Mouse (Mus musculus) CH12.LX (cell line): ENCODE data around the gene March7.

Experiments
- CHD2 ChIP-seq: IDR thresholded peaks from 2 replicates; pipeline ENCODE4 v1.6.1; 2011; ENCODE audit warnings: low read length, improper control_type of control experiment
- CTCF ChIP-seq, 2 experiments: IDR thresholded peaks in 1 of 2; conservative IDR thresholded peaks in 1 of 2; 2 replicates each; pipeline ENCODE4 v1.5.1; 2011 to 2012; ENCODE audit warnings: low read depth in 2 of 2, low read length in 2 of 2, improper control_type of control experiment in 1 of 2, inconsistent platforms in 1 of 2, mild to moderate bottlenecking in 1 of 2, moderate library complexity in 1 of 2
- KAT2A ChIP-seq: IDR thresholded peaks from 2 replicates; pipeline ENCODE4 v1.6.1; 2012; ENCODE audit warnings: low read length, improper control_type of control experiment, inconsistent platforms; ENCODE audit not compliant: insufficient replicate concordance
- POLR2A ChIP-seq: IDR thresholded peaks from 2 replicates; pipeline ENCODE4 v1.6.1; 2011; ENCODE audit warnings: low read depth, mild to moderate bottlenecking, improper control_type of control experiment, low read length

DNA sequence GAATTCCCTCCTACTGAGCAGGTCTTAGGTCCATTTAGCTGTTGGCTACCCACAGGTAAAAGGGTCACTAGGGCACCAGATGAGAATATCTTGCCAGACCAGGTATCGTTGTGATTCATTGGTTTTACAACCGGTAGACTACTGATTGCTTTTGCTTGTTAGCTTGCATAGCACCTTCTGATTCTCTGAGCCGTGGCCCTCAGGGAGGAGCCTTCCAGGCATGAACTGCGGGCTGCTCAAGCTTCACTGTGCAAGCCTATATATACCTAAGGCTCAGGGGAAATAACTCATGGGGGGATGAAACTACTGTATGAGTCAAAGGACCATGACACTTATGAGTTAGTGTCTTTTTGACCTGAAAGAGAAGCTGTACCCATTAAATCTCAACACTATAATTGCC lies 42.8 kb upstream of the March7 start:
- no peak for TF ChIP-seq CHD2
- TF ChIP-seq POLR2A: no peak
- TF ChIP-seq KAT2A: no peak
- TF ChIP-seq CTCF (conservative IDR thresholded peaks at IDR 0.05 in 1 of 2, IDR thresholded peaks at IDR 0.05 in 1 of 2; ENCODE audit: low read depth in 2 of 2, low read length in 2 of 2): no peak
